Mouse (Mus musculus): ENCODE measurements at regions not wholly inside any gene's neighbourhood (a gene's known extent, or its start where the extent isn't known, plus 50 kb on each side); places are given as distances from the start of the nearest gene placed in this dataset.

- no peak for DNase-seq (ENCODE audit: low spot score in 2 of 2)
These were observed 180.5 kb upstream of the Dlk1 start for GRCm38 (mm10) chr12:109272101-109272500.

- no peak for DNase-seq (ENCODE audit: low spot score in 2 of 2)
These were observed 137.8 kb upstream of the Dlk1 start for GRCm38 (mm10) chr12:109314850-109315249.

DNA sequence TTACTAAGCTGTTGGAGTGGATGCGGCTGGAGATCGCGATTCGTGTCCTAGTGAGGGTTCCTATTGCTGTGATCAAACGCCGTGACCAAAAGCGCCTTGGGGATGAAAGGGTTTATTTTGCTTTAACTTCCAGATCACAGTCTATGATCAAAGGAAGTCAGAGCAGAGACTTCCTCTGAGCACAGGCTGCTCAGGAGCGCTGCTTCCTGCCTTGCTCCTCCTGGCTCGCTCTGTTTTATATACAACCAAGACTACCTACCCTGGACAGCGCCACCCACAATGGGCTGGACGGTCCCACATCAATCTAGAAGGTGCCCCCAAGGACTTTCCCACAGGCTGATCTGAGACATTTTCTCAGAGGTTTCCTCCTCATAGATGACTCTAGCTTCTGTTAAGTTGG, 126.6 kb upstream of the Dlk1 start:
- no peak for DNase-seq (ENCODE audit: low spot score in 2 of 2)

DNA sequence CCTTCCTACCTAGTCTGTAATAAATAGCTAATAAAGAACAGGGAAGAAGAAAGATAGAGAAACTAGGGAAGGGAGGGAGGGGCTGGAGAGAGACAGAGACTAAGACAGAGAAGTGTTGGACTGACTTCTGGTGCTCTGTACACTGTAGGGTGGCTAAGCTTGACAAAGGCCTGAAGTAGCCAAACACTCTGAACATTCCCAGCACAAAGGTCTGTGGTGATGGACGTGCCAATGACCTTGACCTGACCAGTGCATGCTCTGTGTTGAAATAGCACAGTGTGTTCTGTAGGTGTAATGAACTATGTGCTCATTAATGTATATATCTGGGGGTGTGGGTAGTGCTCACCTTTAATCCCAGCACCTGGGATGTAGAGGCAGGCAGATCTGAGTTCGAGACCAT, 81.3 kb upstream of the Dlk1 start:
- no peak for DNase-seq (ENCODE audit: low spot score in 2 of 2)

- no peak for DNase-seq (ENCODE audit: low spot score in 2 of 2)
These were observed 66.8 kb upstream of the Dlk1 start for GRCm38 (mm10) chr12:109385794-109386193.

- DNase-seq (ENCODE audit: low spot score in 2 of 2), result no peak
These were observed 63.8 kb upstream of the Dlk1 start for GRCm38 (mm10) chr12:109388791-109389190.

DNA sequence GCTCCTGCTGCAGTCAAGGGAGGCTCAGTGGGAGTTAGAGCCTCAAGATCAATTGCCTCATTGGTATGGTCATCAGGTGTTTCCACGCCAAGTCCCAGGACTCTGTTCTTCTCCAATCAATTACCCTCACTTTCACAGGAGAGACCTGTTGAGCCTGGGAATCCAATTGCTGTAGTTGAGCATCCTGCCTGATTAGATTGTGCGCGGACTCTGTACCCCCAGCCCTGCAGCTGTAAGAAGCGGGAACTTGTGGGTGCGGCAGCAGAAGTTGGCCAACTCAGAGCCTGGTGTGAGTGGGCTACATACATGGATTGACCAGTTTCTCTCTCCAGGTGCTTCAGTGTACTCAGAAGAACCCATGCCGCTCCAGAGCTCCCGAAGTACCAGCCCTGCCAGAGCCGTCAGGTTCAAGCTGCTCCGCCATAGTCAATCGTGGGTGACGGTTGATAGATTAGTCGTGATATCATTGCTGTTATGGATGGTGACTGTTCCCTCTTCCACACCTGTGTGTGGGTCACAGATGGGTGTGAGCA, 62.2 kb upstream of the Dlk1 start:
- DNase-seq (ENCODE audit: low spot score in 2 of 2), result no peak

DNA sequence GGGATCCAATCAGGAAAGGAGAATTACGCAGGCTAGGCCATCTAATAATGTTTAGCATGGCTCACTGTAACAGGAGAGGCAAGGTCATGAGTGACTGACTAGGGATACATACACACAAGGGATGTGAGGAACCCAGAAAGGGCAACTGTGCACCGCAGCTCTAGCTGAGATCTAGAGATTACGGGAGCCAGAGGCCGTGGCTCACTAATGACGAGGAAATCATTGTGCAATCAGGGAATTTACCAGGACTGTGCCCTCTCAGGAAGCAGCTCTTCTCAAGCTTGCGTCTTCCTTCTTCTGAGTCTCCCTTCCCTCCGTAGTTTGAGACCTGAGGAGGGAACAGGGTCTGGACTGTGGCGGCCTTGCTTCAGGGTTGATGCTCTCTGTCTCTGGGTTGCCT, 61.6 kb upstream of the Dlk1 start:
- DNase-seq (ENCODE audit: low spot score in 2 of 2), result no peak

DNA sequence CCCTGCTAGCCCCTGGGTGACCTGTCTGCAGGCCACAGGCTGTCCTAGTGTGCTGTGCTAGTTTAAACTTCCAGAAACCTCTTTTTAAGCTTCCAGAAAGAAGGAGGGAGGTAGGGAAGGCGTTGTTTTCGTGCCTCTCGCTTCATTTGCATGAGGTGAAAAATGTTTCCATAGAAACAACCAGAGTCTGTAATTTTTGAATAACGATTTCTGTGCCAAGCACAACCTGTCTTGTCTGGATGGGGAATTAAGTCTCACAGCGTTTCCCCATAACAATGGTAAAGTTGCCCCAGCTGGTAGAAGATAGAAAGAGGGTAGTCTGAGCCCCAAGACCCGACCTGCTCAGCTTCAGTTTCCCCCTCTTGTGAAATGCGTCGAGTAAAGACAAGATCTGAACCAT, 59.3 kb upstream of the Dlk1 start:
- no peak for DNase-seq (ENCODE audit: low spot score in 2 of 2)

- DNase-seq (ENCODE audit: low spot score in 2 of 2), result peak; percentile 43 to 64
These were observed 58.8 kb upstream of the Dlk1 start for GRCm38 (mm10) chr12:109393795-109394194.

- no peak for DNase-seq (ENCODE audit: low spot score in 2 of 2)
These were observed 58.2 kb upstream of the Dlk1 start for GRCm38 (mm10) chr12:109394396-109394795.

- no peak for DNase-seq (ENCODE audit: low spot score in 2 of 2)
These were observed 56.0 kb upstream of the Dlk1 start for GRCm38 (mm10) chr12:109396614-109397013.

GRCm38 (mm10) chr12:109397175-109398058, 55.2 kb upstream of the Dlk1 start:
- DNase-seq (ENCODE audit: low spot score in 2 of 2), result no peak

DNA sequence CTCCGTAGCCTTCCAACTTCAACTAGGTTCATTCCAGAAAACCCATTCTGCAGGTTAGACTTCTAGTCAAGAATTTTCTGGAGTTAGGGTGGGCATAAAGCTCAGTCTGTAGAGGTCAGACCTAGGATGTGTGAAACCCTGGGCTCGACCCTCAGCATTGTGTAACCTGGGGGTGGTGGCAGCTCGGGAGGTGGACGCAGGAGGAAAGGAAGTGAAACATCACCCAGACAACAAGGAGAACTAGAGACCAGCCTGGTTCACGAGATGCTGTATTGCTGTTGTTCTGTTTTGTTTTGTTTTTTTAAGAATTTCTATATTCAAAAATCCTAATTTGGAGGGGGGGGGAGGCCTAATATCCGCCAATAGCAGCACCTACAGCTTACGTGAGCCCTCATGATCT, 54.1 kb upstream of the Dlk1 start:
- no peak for DNase-seq (ENCODE audit: low spot score in 2 of 2)

- no peak for DNase-seq (ENCODE audit: low spot score in 2 of 2)
These were observed 53.7 kb upstream of the Dlk1 start for GRCm38 (mm10) chr12:109398951-109399350.

- DNase-seq (ENCODE audit: low spot score in 2 of 2), result peak; percentile 41 to 54
These were observed 53.0 kb upstream of the Dlk1 start for GRCm38 (mm10) chr12:109399591-109399990.

GRCm38 (mm10) chr12:109400041-109400440, 52.6 kb upstream of the Dlk1 start:
- no peak for DNase-seq (ENCODE audit: low spot score in 2 of 2)

DNA sequence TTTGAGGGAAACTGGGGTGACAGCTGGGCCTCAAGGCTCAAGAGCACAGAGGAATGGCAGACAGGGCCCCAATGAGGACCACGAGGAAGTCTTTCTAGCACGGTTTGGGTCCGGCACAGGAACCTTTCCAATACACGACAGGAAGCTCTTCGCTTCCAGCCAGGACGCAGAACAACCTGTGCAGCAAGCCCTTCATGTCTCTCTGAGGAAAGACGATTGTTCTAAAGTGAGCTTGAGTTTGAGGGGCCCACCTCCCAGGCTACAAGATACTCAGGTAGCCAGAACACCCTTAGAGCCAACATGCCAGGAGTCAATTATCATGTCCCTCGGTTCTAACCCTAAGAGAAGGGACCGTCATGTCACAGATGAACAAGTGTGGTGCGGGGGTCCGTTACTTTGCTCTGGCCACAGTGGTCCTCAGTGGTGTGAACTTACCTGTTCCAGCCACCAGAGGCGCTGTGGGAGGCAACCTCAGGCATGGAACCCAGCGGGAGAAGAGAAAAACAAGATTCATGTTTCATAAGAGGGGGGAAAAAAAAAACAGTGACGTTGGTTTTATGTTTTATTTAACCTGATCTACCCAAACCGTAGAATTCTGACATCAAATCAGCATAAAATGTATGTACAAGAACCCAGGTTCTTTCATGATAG, 51.6 kb upstream of the Dlk1 start:
- DNase-seq (ENCODE audit: low spot score in 2 of 2), result no peak

- no peak for DNase-seq (ENCODE audit: low spot score in 2 of 2)
These were observed 50.9 kb upstream of the Dlk1 start for GRCm38 (mm10) chr12:109401696-109402095.

DNA sequence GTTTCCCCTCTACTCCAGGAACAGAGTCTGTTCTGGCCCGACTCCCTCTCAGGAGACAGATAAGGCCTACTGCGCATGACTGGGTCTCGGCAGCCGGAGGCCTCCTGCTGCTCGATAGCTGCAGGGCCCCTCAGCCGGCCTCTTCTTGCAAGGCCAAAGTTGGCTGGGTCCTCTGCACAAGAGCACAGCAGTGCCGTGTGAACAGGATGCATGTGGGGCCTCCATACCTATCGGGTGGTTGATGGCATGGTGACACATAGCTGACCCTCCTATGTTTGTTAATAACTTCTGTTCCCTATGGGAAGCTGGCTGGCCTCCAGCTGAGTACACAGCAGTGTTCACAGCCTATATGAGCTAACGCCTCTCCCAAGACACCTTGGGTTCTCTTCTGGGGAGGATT, 50.4 kb upstream of the Dlk1 start:
- DNase-seq (ENCODE audit: low spot score in 2 of 2), result no peak
